Mouse (Mus musculus): Measurements from ENCODE around the gene Fam219a.

- TF ChIP-seq CTCF (IDR thresholded peaks at IDR 0.05; ENCODE audit: low read depth, low read length) (no peak), POLR2AphosphoS5 (IDR thresholded peaks at IDR 0.05; ENCODE audit: insufficient replicate concordance, low read depth, low read length) (no peak)
These were observed 55.6 kb downstream of the Fam219a start for GRCm38 (mm10) chr4:41513714-41514113.
